8 mouse cellular contexts compared by ENCODE assay signal in genomic region chr1:126993061-126993640, GRCm38 (mm10).
DNase-seq lines count a peak whose midpoint lies in the region; TF ChIP-seq lines count a peak whose summit lies in the region.

No protein-coding gene starts in this region.

- no peaks in the 10 kb centered on the region for H3K36me3 ChIP-seq in heart, adult 2 months (ENCODE audit: control insufficient read depth, insufficient read depth, low read length)
- H3K36me3 ChIP-seq in heart, embryonic 10.5 days: no peaks in the 10 kb centered on the region
- no peaks in the 10 kb centered on the region for H3K36me3 ChIP-seq in forebrain, embryonic 10.5 days (replicated peaks)
- H3K36me3 ChIP-seq in limb, embryonic 10.5 days: no peaks in the 10 kb centered on the region

- no peaks in the 10 kb centered on the region for H3K79me2 ChIP-seq in heart, adult 2 months (replicated peaks; ENCODE audit: control insufficient read depth, insufficient read depth, low read length)

- no peak overlapping the region for H3K4me3 ChIP-seq in heart, adult 2 months
- H3K4me3 ChIP-seq in heart, embryonic 10.5 days: no peak overlapping the region
- no peak overlapping the region for H3K4me3 ChIP-seq in forebrain, embryonic 10.5 days
- H3K4me3 ChIP-seq in limb, embryonic 10.5 days: no peak overlapping the region

- H3K9ac ChIP-seq in heart, adult 2 months (ENCODE audit: low read depth, low read length): no peak overlapping the region

- no peak for TF ChIP-seq POLR2A in heart, adult 2 months (IDR thresholded peaks at IDR 0.05; ENCODE audit: insufficient read depth, low read depth, low read length)

- no peaks in the 10 kb centered on the region for H3K27me3 ChIP-seq in heart, adult 2 months (ENCODE audit: control insufficient read depth, insufficient read depth, low read length)
- H3K27me3 ChIP-seq in heart, embryonic 10.5 days (ENCODE audit: insufficient read depth, poor library complexity, severe bottlenecking): no peaks in the 10 kb centered on the region
- no peaks in the 10 kb centered on the region for H3K27me3 ChIP-seq in forebrain, embryonic 10.5 days (ENCODE audit: poor library complexity, severe bottlenecking)
- H3K27me3 ChIP-seq in limb, embryonic 10.5 days (ENCODE audit: low read depth, poor library complexity, severe bottlenecking): no peaks in the 10 kb centered on the region

- H3K9me3 ChIP-seq in heart, embryonic 10.5 days: no peaks in the 10 kb centered on the region
- H3K9me3 ChIP-seq in forebrain, embryonic 10.5 days: no peaks in the 10 kb centered on the region
- no peaks in the 10 kb centered on the region for H3K9me3 ChIP-seq in limb, embryonic 10.5 days (replicated peaks)

- TF ChIP-seq CTCF in heart, adult 2 months (IDR thresholded peaks at IDR 0.05): peak; percentile 83

- intact Hi-C loops in heart, adult 2 months (cut with DNase I): loop anchor here (5.0 kb wide), 2 partner anchors 701 to 1386 kb away; no protein-coding TSS in a partner anchor

- peak in 1 of 2 experiments; percentile 18 for DNase-seq in heart, adult 2 months
- DNase-seq in heart, embryonic 10.5 days (ENCODE audit: low spot score): no peak
- peak; percentile 59 for DNase-seq in ZHBTc4 (ENCODE audit: low read depth, low spot score)
- peak; percentile 19 for DNase-seq in forebrain, embryonic 10.5 days (ENCODE audit: extremely low spot score, low spot score)
- peak; percentile 72 for DNase-seq in hindlimb bud, embryonic 11.5 days (ENCODE audit: extremely low spot score, low read depth, low spot score)
- peak; percentile 32 for DNase-seq in limb, embryonic 10.5 days (ENCODE audit: low spot score)
- peak; percentile 19 for DNase-seq in naive thymus-derived CD4-positive, alpha-beta T cell, adult 2 months (ENCODE audit: low read depth)
- DNase-seq in spleen, postnatal 36 days (ENCODE audit: low spot score in 2 of 2): no peak

- WGBS in heart, adult 2 months: 81% methylated on average over 1 of the region's 1 CpGs
- 85% methylated on average over 1 of the region's 1 CpGs for WGBS in heart, embryonic 10.5 days
- WGBS in forebrain, embryonic 10.5 days: 81% methylated on average over 1 of the region's 1 CpGs
- WGBS in limb, embryonic 10.5 days: 69% methylated on average over 1 of the region's 1 CpGs

- TF ChIP-seq EP300 in heart, adult 2 months (IDR thresholded peaks at IDR 0.05; ENCODE audit: insufficient read depth, low read depth, low read length): no peak

- no peaks in the 10 kb centered on the region for H3K4me1 ChIP-seq in heart, adult 2 months (ENCODE audit: control insufficient read depth, insufficient read depth, low read length)
- H3K4me1 ChIP-seq in heart, embryonic 10.5 days: no peaks in the 10 kb centered on the region
- no peaks in the 10 kb centered on the region for H3K4me1 ChIP-seq in forebrain, embryonic 10.5 days
- no peaks in the 10 kb centered on the region for H3K4me1 ChIP-seq in limb, embryonic 10.5 days

- no peak overlapping the region for H3K27ac ChIP-seq in heart, adult 2 months
- H3K27ac ChIP-seq in heart, embryonic 10.5 days: no peak overlapping the region
- no peak overlapping the region for H3K27ac ChIP-seq in forebrain, embryonic 10.5 days
- no peak overlapping the region for H3K27ac ChIP-seq in limb, embryonic 10.5 days

Comparison
In these comparisons a context has a peak if more than half of its experiments do, and no peak if none do; other contexts are left out.
1. DNase-seq: peak in ZHBTc4 (single experiment), forebrain, embryonic 10.5 days (single experiment), hindlimb bud, embryonic 11.5 days (single experiment), limb, embryonic 10.5 days (single experiment) and naive thymus-derived CD4-positive, alpha-beta T cell, adult 2 months (single experiment); none in heart, embryonic 10.5 days (single experiment) and spleen, postnatal 36 days (0 of 2).